Mouse (Mus musculus): Measurements from ENCODE around the gene Cxcl9. TPM values are rescaled to one million over a fixed set of nuclear protein-coding genes. Genes with fewer than 3 reads are reported as not detected.

The Cxcl9 gene
- polyA plus RNA-seq (2015; fragmentation: Nextera tagmentation; extraction: Ambion mirVana), result not detected in 2 replicates

- no peaks in the 10 kb centered on the region for H3K36me3 ChIP-seq (ENCODE audit: control insufficient read depth, insufficient read depth, low read length)
- H3K9me3 ChIP-seq (ENCODE audit: control insufficient read depth, low read length), result no peaks in the 10 kb centered on the region
- H3K4me2 ChIP-seq (ENCODE audit: low read length), result no peak within 1 kb of the TSS
- H3K4me3 ChIP-seq (ENCODE audit: low read length), result no peak within 1 kb of the TSS
- no peak within 1 kb of the TSS for H3K9ac ChIP-seq (ENCODE audit: low read depth, low read length)
- no peaks in the 10 kb centered on the region for H3K27me3 ChIP-seq (replicated peaks; ENCODE audit: control insufficient read depth, insufficient read depth, low read length)
- ATAC-seq, result no peak
- WGBS, result 87% methylated on average over 7 of the region's 7 CpGs
- no peak within 1 kb of the TSS for H3K27ac ChIP-seq (ENCODE audit: low read depth, low read length)
- H3K4me1 ChIP-seq (ENCODE audit: control insufficient read depth, insufficient read depth, low read depth, low read length), result no peaks in the 10 kb centered on the region
Measured at GRCm38 (mm10) chr5:92327929-92328328, at the start of gene Cxcl9. Gene Cxcl9, minus strand, starts transcription at chr5:92328079.

GRCm38 (mm10) chr5:92376795-92377405 lies 49.0 kb upstream of the Cxcl9 start:
- H3K9me3 ChIP-seq (ENCODE audit: control insufficient read depth, low read length), result no peaks in the 10 kb centered on the region
- H3K4me3 ChIP-seq (ENCODE audit: low read length), result no peak overlapping the region
- H3K4me2 ChIP-seq (ENCODE audit: low read length), result no peak overlapping the region
- H3K4me1 ChIP-seq (ENCODE audit: control insufficient read depth, insufficient read depth, low read depth, low read length), result no peaks in the 10 kb centered on the region
- 54% methylated on average over 13 of the region's 13 CpGs for WGBS
- no peak for ATAC-seq
- H3K36me3 ChIP-seq (ENCODE audit: control insufficient read depth, insufficient read depth, low read length), result no peaks in the 10 kb centered on the region
- no peak overlapping the region for H3K27ac ChIP-seq (ENCODE audit: low read depth, low read length)
- H3K9ac ChIP-seq (ENCODE audit: low read depth, low read length), result no peak overlapping the region
- H3K27me3 ChIP-seq (replicated peaks; ENCODE audit: control insufficient read depth, insufficient read depth, low read length), result no peaks in the 10 kb centered on the region

- Histone ChIP-seq H3K9ac (ENCODE audit: low read depth, low read length) (no peak overlapping the region), H3K27me3 (replicated peaks; ENCODE audit: control insufficient read depth, insufficient read depth, low read length) (no peaks in the 10 kb centered on the region), H3K9me3 (ENCODE audit: control insufficient read depth, low read length) (no peaks in the 10 kb centered on the region), H3K4me2 (ENCODE audit: low read length) (no peak overlapping the region), H3K36me3 (ENCODE audit: control insufficient read depth, insufficient read depth, low read length) (no peaks in the 10 kb centered on the region), H3K4me1 (ENCODE audit: control insufficient read depth, insufficient read depth, low read depth, low read length) (no peaks in the 10 kb centered on the region), H3K4me3 (ENCODE audit: low read length) (no peak overlapping the region), H3K27ac (ENCODE audit: low read depth, low read length) (no peak overlapping the region)
- no peak for ATAC-seq
- WGBS, result 80% methylated on average over 17 of the region's 17 CpGs
Measured at GRCm38 (mm10) chr5:92375368-92375767, 47.5 kb upstream of the Cxcl9 start.

- Histone ChIP-seq H3K4me2 (ENCODE audit: low read length) (no peak overlapping the region), H3K9ac (ENCODE audit: low read depth, low read length) (no peak overlapping the region), H3K4me1 (ENCODE audit: control insufficient read depth, insufficient read depth, low read depth, low read length) (no peaks in the 10 kb centered on the region), H3K9me3 (ENCODE audit: control insufficient read depth, low read length) (no peaks in the 10 kb centered on the region), H3K27ac (ENCODE audit: low read depth, low read length) (no peak overlapping the region), H3K36me3 (ENCODE audit: control insufficient read depth, insufficient read depth, low read length) (no peaks in the 10 kb centered on the region), H3K4me3 (ENCODE audit: low read length) (no peak overlapping the region), H3K27me3 (replicated peaks; ENCODE audit: control insufficient read depth, insufficient read depth, low read length) (no peaks in the 10 kb centered on the region)
- no peak for ATAC-seq
- 71% methylated on average over 6 of the region's 6 CpGs for WGBS
Measured at GRCm38 (mm10) chr5:92374721-92375142, 46.9 kb upstream of the Cxcl9 start.

- H3K36me3 ChIP-seq (ENCODE audit: control insufficient read depth, insufficient read depth, low read length), result no peaks in the 10 kb centered on the region
- H3K4me3 ChIP-seq (ENCODE audit: low read length), result no peak overlapping the region
- WGBS, result 83% methylated on average over 2 of the region's 2 CpGs
- H3K4me2 ChIP-seq (ENCODE audit: low read length), result no peak overlapping the region
- H3K27me3 ChIP-seq (replicated peaks; ENCODE audit: control insufficient read depth, insufficient read depth, low read length), result no peaks in the 10 kb centered on the region
- H3K9me3 ChIP-seq (ENCODE audit: control insufficient read depth, low read length), result no peaks in the 10 kb centered on the region
- H3K9ac ChIP-seq (ENCODE audit: low read depth, low read length), result no peak overlapping the region
- no peaks in the 10 kb centered on the region for H3K4me1 ChIP-seq (ENCODE audit: control insufficient read depth, insufficient read depth, low read depth, low read length)
- no peak overlapping the region for H3K27ac ChIP-seq (ENCODE audit: low read depth, low read length)
- ATAC-seq, result no peak
Measured at GRCm38 (mm10) chr5:92372605-92373004, 44.7 kb upstream of the Cxcl9 start.

- peak; percentile 60 for ATAC-seq
- Histone ChIP-seq H3K4me1 (ENCODE audit: control insufficient read depth, insufficient read depth, low read depth, low read length) (no peaks in the 10 kb centered on the region), H3K36me3 (ENCODE audit: control insufficient read depth, insufficient read depth, low read length) (no peaks in the 10 kb centered on the region), H3K27me3 (replicated peaks; ENCODE audit: control insufficient read depth, insufficient read depth, low read length) (no peaks in the 10 kb centered on the region), H3K27ac (ENCODE audit: low read depth, low read length) (no peak overlapping the region), H3K9ac (ENCODE audit: low read depth, low read length) (no peak overlapping the region), H3K9me3 (ENCODE audit: control insufficient read depth, low read length) (no peaks in the 10 kb centered on the region), H3K4me3 (ENCODE audit: low read length) (no peak overlapping the region), H3K4me2 (ENCODE audit: low read length) (no peak overlapping the region)
- WGBS, result 64% methylated on average over 14 of the region's 14 CpGs
Measured at GRCm38 (mm10) chr5:92371361-92371976, 43.6 kb upstream of the Cxcl9 start.

GRCm38 (mm10) chr5:92370891-92371290 lies 43.0 kb upstream of the Cxcl9 start:
- H3K9me3 ChIP-seq (ENCODE audit: control insufficient read depth, low read length), result no peaks in the 10 kb centered on the region
- no peaks in the 10 kb centered on the region for H3K27me3 ChIP-seq (replicated peaks; ENCODE audit: control insufficient read depth, insufficient read depth, low read length)
- H3K4me2 ChIP-seq (ENCODE audit: low read length), result no peak overlapping the region
- no peak overlapping the region for H3K9ac ChIP-seq (ENCODE audit: low read depth, low read length)
- H3K36me3 ChIP-seq (ENCODE audit: control insufficient read depth, insufficient read depth, low read length), result no peaks in the 10 kb centered on the region
- no peak overlapping the region for H3K27ac ChIP-seq (ENCODE audit: low read depth, low read length)
- 66% methylated on average over 6 of the region's 6 CpGs for WGBS
- peak; percentile 28; the same call in 1 of the 2 replicates for ATAC-seq
- H3K4me1 ChIP-seq (ENCODE audit: control insufficient read depth, insufficient read depth, low read depth, low read length), result no peaks in the 10 kb centered on the region
- H3K4me3 ChIP-seq (ENCODE audit: low read length), result no peak overlapping the region

- Histone ChIP-seq H3K27me3 (replicated peaks; ENCODE audit: control insufficient read depth, insufficient read depth, low read length) (no peaks in the 10 kb centered on the region), H3K27ac (ENCODE audit: low read depth, low read length) (no peak overlapping the region), H3K4me2 (ENCODE audit: low read length) (no peak overlapping the region), H3K9me3 (ENCODE audit: control insufficient read depth, low read length) (no peaks in the 10 kb centered on the region), H3K4me1 (ENCODE audit: control insufficient read depth, insufficient read depth, low read depth, low read length) (no peaks in the 10 kb centered on the region), H3K4me3 (ENCODE audit: low read length) (no peak overlapping the region), H3K36me3 (ENCODE audit: control insufficient read depth, insufficient read depth, low read length) (no peaks in the 10 kb centered on the region), H3K9ac (ENCODE audit: low read depth, low read length) (no peak overlapping the region)
- ATAC-seq, result no peak
- 84% methylated on average over 6 of the region's 6 CpGs for WGBS
Measured at GRCm38 (mm10) chr5:92370392-92370791, 42.5 kb upstream of the Cxcl9 start.

- 54% methylated on average over 13 of the region's 13 CpGs for WGBS
Measured at GRCm38 (mm10) chr5:92369151-92369994, 41.5 kb upstream of the Cxcl9 start.

More at GRCm38 (mm10) chr5:92369151-92369994, 41.5 kb upstream of the Cxcl9 start:
- peak; percentile 91 for ATAC-seq
- Histone ChIP-seq H3K4me2 (ENCODE audit: low read length) (no peak overlapping the region), H3K9me3 (ENCODE audit: control insufficient read depth, low read length) (no peaks in the 10 kb centered on the region), H3K9ac (ENCODE audit: low read depth, low read length) (no peak overlapping the region), H3K27me3 (replicated peaks; ENCODE audit: control insufficient read depth, insufficient read depth, low read length) (no peaks in the 10 kb centered on the region), H3K27ac (ENCODE audit: low read depth, low read length) (no peak overlapping the region), H3K4me3 (ENCODE audit: low read length) (no peak overlapping the region), H3K36me3 (ENCODE audit: control insufficient read depth, insufficient read depth, low read length) (no peaks in the 10 kb centered on the region), H3K4me1 (ENCODE audit: control insufficient read depth, insufficient read depth, low read depth, low read length) (no peaks in the 10 kb centered on the region)
